Mouse (Mus musculus) CH12.LX (cell line): ENCODE measurements at regions not wholly inside any gene's neighbourhood (a gene's known extent, or its start where the extent isn't known, plus 50 kb on each side); places are given as distances from the start of the nearest gene placed in this dataset.

Experiments
- DNase-seq: peaks from one replicate; pipeline ENCODE4 v3.0.0-alpha.2; 2013; ENCODE audit errors: extremely low read depth
- H3K27ac ChIP-seq: 2 replicates; pipeline ENCODE4 v1.5.1; 2012; ENCODE audit warnings: low read depth, mild to moderate bottlenecking, control low read depth, moderate library complexity; ENCODE audit not compliant: insufficient read depth
- H3K27me3 ChIP-seq: replicated peaks from 2 replicates; pipeline ENCODE3; 2012; ENCODE audit warnings: inconsistent platforms
- H3K36me3 ChIP-seq, 2 experiments: replicated peaks in 1 of 2; 2 replicates each; pipeline versions ENCODE3 to v1.6.1; 2012; ENCODE audit warnings: inconsistent platforms in 1 of 2, low read length in 1 of 2, mild to moderate bottlenecking in 1 of 2, mixed read lengths in 1 of 2, moderate library complexity in 1 of 2; ENCODE audit not compliant: control insufficient read depth in 1 of 2, insufficient read depth in 1 of 2
- H3K4me1 ChIP-seq, 2 experiments: 2 replicates each; pipeline ENCODE4 v1.6.1; 2012; ENCODE audit warnings: inconsistent platforms in 1 of 2, moderate library complexity in 1 of 2; ENCODE audit not compliant: insufficient read depth in 2 of 2, control insufficient read depth in 1 of 2
- H3K4me2 ChIP-seq: 2 replicates; pipeline ENCODE4 v1.6.1; 2012; ENCODE audit warnings: low read depth, mild to moderate bottlenecking, control low read depth; ENCODE audit not compliant: poor library complexity, insufficient read depth, severe bottlenecking
- H3K4me3 ChIP-seq, 3 experiments: fragments of 150-350 bp in 1 of 3; sonication (generic) in 1 of 3; replicated peaks in 1 of 3; 2 replicates each; pipeline versions ENCODE3 to v1.5.1; 2011 to 2012; ENCODE audit warnings: low read depth in 2 of 3, low read length in 2 of 3, mild to moderate bottlenecking in 2 of 3, moderate library complexity in 2 of 3, control low read depth in 1 of 3, improper control_type of control experiment in 1 of 3, inconsistent platforms in 1 of 3, mixed read lengths in 1 of 3; ENCODE audit not compliant: poor library complexity in 1 of 3
- H3K79me2 ChIP-seq: replicated peaks from 2 replicates; pipeline ENCODE4 v1.6.1; 2012; ENCODE audit warnings: mild to moderate bottlenecking, moderate library complexity; ENCODE audit not compliant: control insufficient read depth, poor library complexity, insufficient read depth, severe bottlenecking; ENCODE audit errors: extremely low read depth
- H3K9ac ChIP-seq: 2 replicates; pipeline ENCODE4 v1.6.1; 2012; ENCODE audit warnings: low read depth, mild to moderate bottlenecking, control low read depth, moderate library complexity; ENCODE audit not compliant: insufficient read depth
- H3K9me3 ChIP-seq: replicated peaks from 2 replicates; pipeline ENCODE3; 2012; ENCODE audit warnings: low read length, inconsistent platforms, mixed read lengths
- BHLHE40 ChIP-seq: IDR thresholded peaks from 2 replicates; pipeline ENCODE4 v1.6.1; 2011; ENCODE audit warnings: mild to moderate bottlenecking, low read depth, low read length, improper control_type of control experiment
- CHD1 ChIP-seq: IDR thresholded peaks from 2 replicates; pipeline ENCODE4 v1.6.1; 2012; ENCODE audit warnings: low read depth, low read length, improper control_type of control experiment, inconsistent platforms
- CHD2 ChIP-seq: IDR thresholded peaks from 2 replicates; pipeline ENCODE4 v1.6.1; 2011; ENCODE audit warnings: low read length, improper control_type of control experiment
- CTCF ChIP-seq, 2 experiments: IDR thresholded peaks in 1 of 2; conservative IDR thresholded peaks in 1 of 2; 2 replicates each; pipeline ENCODE4 v1.5.1; 2011 to 2012; ENCODE audit warnings: low read depth in 2 of 2, low read length in 2 of 2, improper control_type of control experiment in 1 of 2, inconsistent platforms in 1 of 2, mild to moderate bottlenecking in 1 of 2, moderate library complexity in 1 of 2
- EP300 ChIP-seq: IDR thresholded peaks from 2 replicates; pipeline ENCODE4 v1.6.1; 2011; ENCODE audit warnings: low read length, improper control_type of control experiment
- GABPA ChIP-seq: IDR thresholded peaks from 2 replicates; pipeline ENCODE4 v1.6.1; 2012; ENCODE audit warnings: low read depth, low read length, improper control_type of control experiment, inconsistent platforms; ENCODE audit not compliant: insufficient replicate concordance
- KAT2A ChIP-seq: IDR thresholded peaks from 2 replicates; pipeline ENCODE4 v1.6.1; 2012; ENCODE audit warnings: low read length, improper control_type of control experiment, inconsistent platforms; ENCODE audit not compliant: insufficient replicate concordance
- MAX ChIP-seq: IDR thresholded peaks from 2 replicates; pipeline ENCODE4 v1.6.1; 2011; ENCODE audit warnings: low read length, improper control_type of control experiment
- MEF2A ChIP-seq: IDR thresholded peaks from 2 replicates; pipeline ENCODE4 v1.6.1; 2014; ENCODE audit warnings: low read depth, mild to moderate bottlenecking, inconsistent platforms, low read length, improper control_type of control experiment, borderline replicate concordance
- POLR2A ChIP-seq: IDR thresholded peaks from 2 replicates; pipeline ENCODE4 v1.6.1; 2011; ENCODE audit warnings: low read depth, mild to moderate bottlenecking, improper control_type of control experiment, low read length
- POLR2AphosphoS2 ChIP-seq: IDR thresholded peaks from 2 replicates; pipeline ENCODE4 v1.6.1; 2011; ENCODE audit warnings: low read depth, low read length, improper control_type of control experiment
- RAD21 ChIP-seq: IDR thresholded peaks from 2 replicates; pipeline ENCODE4 v1.6.1; 2011; ENCODE audit warnings: low read depth, mild to moderate bottlenecking, low read length, improper control_type of control experiment, moderate library complexity
- SMC3 ChIP-seq: IDR thresholded peaks from 2 replicates; pipeline ENCODE4 v1.6.1; 2011; ENCODE audit warnings: low read depth, low read length, improper control_type of control experiment
- TBP ChIP-seq: conservative IDR thresholded peaks from 2 replicates; pipeline ENCODE4 v1.6.1; 2011; ENCODE audit warnings: low read depth, low read length, improper control_type of control experiment
- ZC3H11A ChIP-seq: IDR thresholded peaks from 2 replicates; pipeline ENCODE4 v1.6.1; 2012; ENCODE audit warnings: low read depth, mild to moderate bottlenecking, inconsistent platforms, low read length, improper control_type of control experiment
- ZMIZ1 ChIP-seq: IDR thresholded peaks from 2 replicates; pipeline ENCODE4 v1.6.1; 2012; ENCODE audit warnings: low read depth, mild to moderate bottlenecking, inconsistent platforms, low read length, improper control_type of control experiment
- ZNF384 ChIP-seq: IDR thresholded peaks from 2 replicates; pipeline ENCODE4 v1.6.1; 2012; ENCODE audit warnings: low read depth, low read length, improper control_type of control experiment, inconsistent platforms
- dilution Hi-C: fragments of 300-500 bp; cut with MboI; formaldehyde crosslinking; loops from 2 replicates; pipeline ENCODE4 v1.14.3; 2020; ENCODE audit warnings: low sequenced_read_pairs; ENCODE audit not compliant: extremely low pct_unique_long_range_greater_than_20kb, extremely low pct_ligation_motif_present
- in situ Hi-C: fragments of 300-500 bp; cut with MboI; formaldehyde crosslinking; loops from 3 replicates; pipeline ENCODE4 v1.14.3; 2019; ENCODE audit warnings: low sequenced_read_pairs, low pct_ligation_motif_present, low pct_unique_long_range_greater_than_20kb, mixed read lengths

- no peaks in the 10 kb centered on the region for H3K36me3 ChIP-seq
- dilution Hi-C loops (no loop called here), in situ Hi-C loops (no loop called here)
- no peaks in the 10 kb centered on the region for H3K9me3 ChIP-seq
- no peak overlapping the region for H3K4me2 ChIP-seq
- TF ChIP-seq EP300 (no peak), RAD21 (no peak), CTCF (conservative IDR thresholded peaks at IDR 0.05 in 1 of 2, IDR thresholded peaks at IDR 0.05 in 1 of 2; ENCODE audit: low read depth in 2 of 2, low read length in 2 of 2) (no peak), CHD2 (no peak), ZNF384 (no peak)
- H3K9ac ChIP-seq: no peak overlapping the region
- H3K4me3 ChIP-seq: no peak overlapping the region
- no peak for DNase-seq
- H3K79me2 ChIP-seq: no peaks in the 10 kb centered on the region
- H3K27ac ChIP-seq: no peak overlapping the region
- H3K4me1 ChIP-seq: peaks cover 5 to 12% of the 10 kb centered on the region in 2 experiments; a peak in 2 of 4 replicates
- H3K27me3 ChIP-seq: peaks cover 19% of the 10 kb centered on the region
These were observed 209.6 kb upstream of the Camk1g start for GRCm38 (mm10) chr1:193579671-193580070.

- Histone ChIP-seq H3K9me3 (no peaks in the 10 kb centered on the region), H3K36me3 (no peaks in the 10 kb centered on the region), H3K27me3 (peaks cover 25% of the 10 kb centered on the region), H3K4me3 (no peak overlapping the region), H3K4me1 (peaks cover 5 to 12% of the 10 kb centered on the region in 2 experiments; a peak in 2 of 4 replicates), H3K79me2 (no peaks in the 10 kb centered on the region), H3K27ac (no peak overlapping the region), H3K4me2 (no peak overlapping the region), H3K9ac (no peak overlapping the region)
- no peak for DNase-seq
- TF ChIP-seq CHD1 (no peak), SMC3 (no peak), CTCF (conservative IDR thresholded peaks at IDR 0.05 in 1 of 2, IDR thresholded peaks at IDR 0.05 in 1 of 2; ENCODE audit: low read depth in 2 of 2, low read length in 2 of 2) (no peak), ZMIZ1 (no peak), POLR2AphosphoS2 (no peak), ZC3H11A (no peak), GABPA (no peak), CHD2 (no peak), MAX (no peak), KAT2A (no peak), POLR2A (no peak), BHLHE40 (no peak), TBP (no peak), MEF2A (no peak)
- in situ Hi-C loops (no loop called here), dilution Hi-C loops (no loop called here)
These were observed 208.6 kb upstream of the Camk1g start for GRCm38 (mm10) chr1:193578661-193579175.
